Mouse (Mus musculus): ENCODE data around the gene Hipk2. TPM values are rescaled to one million over a fixed set of nuclear protein-coding genes. Genes with fewer than 3 reads are reported as not detected.

The Hipk2 gene
- polyA plus RNA-seq, 1 experiment from 2014 or later, result 12.7 TPM

DNA sequence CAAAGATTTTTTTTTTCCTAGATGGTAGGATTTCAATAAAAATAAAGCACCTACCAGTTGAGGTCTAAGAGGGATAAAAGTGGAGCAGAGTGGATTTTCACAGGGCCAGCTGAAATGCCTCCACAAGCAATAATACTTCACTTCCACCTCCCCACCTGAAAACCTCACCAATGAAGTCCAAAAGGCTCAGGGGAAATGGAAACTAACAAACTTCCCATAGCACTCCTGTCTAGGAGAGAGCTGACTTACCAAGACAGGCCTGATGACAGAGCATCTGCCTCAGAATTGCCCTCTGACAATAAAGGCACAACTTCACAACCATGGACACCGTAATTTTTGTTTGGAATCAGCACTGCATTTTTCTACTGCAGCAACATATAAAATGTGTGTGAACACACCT is 16.1 kb downstream of the Hipk2 start:
- Histone ChIP-seq H3K4me1 (ENCODE audit: control insufficient read depth, insufficient read depth, low read length) (no peaks in the 10 kb centered on the region), H3K4me2 (ENCODE audit: low read depth, low read length) (no peak overlapping the region), H3K27ac (replicated peaks; ENCODE audit: low read depth, low read length) (no peak overlapping the region), H3K27me3 (ENCODE audit: control insufficient read depth, insufficient read depth, low read length) (no peaks in the 10 kb centered on the region), H3K9ac (replicated peaks; ENCODE audit: low read length) (no peak overlapping the region), H3K9me3 (replicated peaks; ENCODE audit: control insufficient read depth, low read length) (no peaks in the 10 kb centered on the region), H3K36me3 (replicated peaks; ENCODE audit: control insufficient read depth, insufficient read depth, low read depth, low read length) (no peaks in the 10 kb centered on the region), H3K4me3 (ENCODE audit: low read depth, low read length) (no peak overlapping the region)
- ATAC-seq (replicated peaks; ENCODE audit: insufficient number of reproducible peaks, low FRiP score, low TSS enrichment, low read depth), result no peak
- WGBS, result 91% methylated on average over 1 of the region's 1 CpGs
- DNase-seq (ENCODE audit: low spot score), result no peak

DNA sequence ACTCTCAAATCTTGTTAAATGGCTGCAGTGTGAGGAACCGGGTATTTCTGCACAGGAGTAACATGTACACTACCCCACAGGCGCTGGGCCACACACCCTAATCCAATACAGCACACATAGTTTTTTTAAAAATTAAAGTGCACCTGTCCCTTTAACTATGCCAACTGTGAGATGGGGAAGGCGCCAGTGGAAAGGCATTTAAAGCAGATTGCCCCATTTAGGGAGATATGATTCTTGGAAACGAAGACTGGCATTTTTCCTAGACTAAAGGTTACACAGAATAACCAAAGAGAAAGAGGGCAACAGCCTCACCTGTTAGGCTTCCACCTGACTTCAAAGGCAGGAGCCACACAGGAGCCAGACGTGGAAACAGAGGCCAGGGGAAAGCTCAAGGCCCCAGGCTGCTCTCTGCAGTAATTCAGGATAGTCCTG is 22.4 kb downstream of the Hipk2 start:
- Histone ChIP-seq H3K27ac (replicated peaks; ENCODE audit: low read depth, low read length) (no peak overlapping the region), H3K4me3 (ENCODE audit: low read depth, low read length) (no peak overlapping the region), H3K9me3 (replicated peaks; ENCODE audit: control insufficient read depth, low read length) (no peaks in the 10 kb centered on the region), H3K9ac (replicated peaks; ENCODE audit: low read length) (no peak overlapping the region), H3K36me3 (replicated peaks; ENCODE audit: control insufficient read depth, insufficient read depth, low read depth, low read length) (no peaks in the 10 kb centered on the region), H3K4me1 (ENCODE audit: control insufficient read depth, insufficient read depth, low read length) (no peaks in the 10 kb centered on the region; the same call in 1 of the 2 replicates), H3K27me3 (ENCODE audit: control insufficient read depth, insufficient read depth, low read length) (no peaks in the 10 kb centered on the region), H3K4me2 (ENCODE audit: low read depth, low read length) (no peak overlapping the region)
- DNase-seq (ENCODE audit: low spot score) (no peak), ATAC-seq (replicated peaks; ENCODE audit: insufficient number of reproducible peaks, low FRiP score, low TSS enrichment, low read depth) (no peak)
- 72% methylated on average over 5 of the region's 5 CpGs for WGBS

DNA sequence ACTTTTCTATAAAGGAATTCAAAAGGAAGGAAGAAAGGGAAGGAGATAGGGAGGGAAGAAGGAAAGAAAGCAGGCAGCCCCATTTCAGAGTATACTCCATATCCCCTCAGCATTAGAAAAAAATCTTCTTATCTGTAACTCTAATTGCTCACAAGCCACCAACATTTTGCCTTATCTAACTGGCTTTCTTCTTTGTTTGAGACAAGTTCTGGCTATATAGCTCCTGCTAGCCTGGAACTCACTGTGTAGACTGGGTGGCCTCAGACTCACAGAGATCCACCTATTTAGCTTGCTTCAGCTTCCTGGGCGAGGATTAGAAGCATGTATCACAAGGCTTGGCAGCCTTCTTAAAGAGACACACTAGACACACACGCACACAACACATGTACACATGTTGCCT is 24.2 kb downstream of the Hipk2 start:
- ATAC-seq (replicated peaks; ENCODE audit: insufficient number of reproducible peaks, low FRiP score, low TSS enrichment, low read depth), result no peak
- peaks cover 5% of the 10 kb centered on the region for H3K4me1 ChIP-seq (ENCODE audit: control insufficient read depth, insufficient read depth, low read length)
- no peak overlapping the region for H3K4me3 ChIP-seq (ENCODE audit: low read depth, low read length)
- WGBS, result 85% methylated on average over 2 of the region's 2 CpGs
- H3K27ac ChIP-seq (replicated peaks; ENCODE audit: low read depth, low read length), result no peak overlapping the region
- H3K36me3 ChIP-seq (replicated peaks; ENCODE audit: control insufficient read depth, insufficient read depth, low read depth, low read length), result no peaks in the 10 kb centered on the region
- H3K27me3 ChIP-seq (ENCODE audit: control insufficient read depth, insufficient read depth, low read length), result no peaks in the 10 kb centered on the region
- H3K9me3 ChIP-seq (replicated peaks; ENCODE audit: control insufficient read depth, low read length), result no peaks in the 10 kb centered on the region
- no peak overlapping the region for H3K4me2 ChIP-seq (ENCODE audit: low read depth, low read length)
- no peak overlapping the region for H3K9ac ChIP-seq (replicated peaks; ENCODE audit: low read length)
- DNase-seq (ENCODE audit: low spot score), result no peak

DNA sequence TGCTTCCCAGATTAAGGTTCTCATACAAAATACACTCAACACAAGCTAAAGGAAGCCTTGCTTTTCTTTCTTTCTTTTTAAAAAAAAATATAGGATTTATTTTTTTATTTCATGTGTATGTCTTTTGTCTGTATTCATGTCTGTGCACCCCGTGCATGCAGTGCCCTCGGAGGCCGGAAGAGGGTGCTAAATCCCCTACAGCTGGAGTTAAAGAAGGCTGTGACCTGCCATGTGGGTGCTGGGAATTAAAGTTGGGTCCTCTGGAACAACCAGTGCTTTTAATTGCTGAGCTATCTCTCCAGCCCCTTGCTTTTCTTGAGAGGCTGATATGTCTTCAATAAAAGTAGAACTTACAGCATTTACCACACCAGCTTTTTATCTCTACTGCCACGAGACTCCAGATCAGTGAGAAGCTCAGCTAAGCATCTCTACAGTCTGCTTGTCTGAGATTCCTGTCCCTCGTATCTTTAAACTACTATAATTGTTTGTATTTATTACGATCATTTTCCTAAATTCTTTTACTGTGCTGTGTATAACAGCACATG is 25.2 kb downstream of the Hipk2 start:
- peaks cover 5% of the 10 kb centered on the region for H3K4me1 ChIP-seq (ENCODE audit: control insufficient read depth, insufficient read depth, low read length)
- DNase-seq (ENCODE audit: low spot score), result no peak
- 93% methylated on average over 6 of the region's 6 CpGs for WGBS

DNA sequence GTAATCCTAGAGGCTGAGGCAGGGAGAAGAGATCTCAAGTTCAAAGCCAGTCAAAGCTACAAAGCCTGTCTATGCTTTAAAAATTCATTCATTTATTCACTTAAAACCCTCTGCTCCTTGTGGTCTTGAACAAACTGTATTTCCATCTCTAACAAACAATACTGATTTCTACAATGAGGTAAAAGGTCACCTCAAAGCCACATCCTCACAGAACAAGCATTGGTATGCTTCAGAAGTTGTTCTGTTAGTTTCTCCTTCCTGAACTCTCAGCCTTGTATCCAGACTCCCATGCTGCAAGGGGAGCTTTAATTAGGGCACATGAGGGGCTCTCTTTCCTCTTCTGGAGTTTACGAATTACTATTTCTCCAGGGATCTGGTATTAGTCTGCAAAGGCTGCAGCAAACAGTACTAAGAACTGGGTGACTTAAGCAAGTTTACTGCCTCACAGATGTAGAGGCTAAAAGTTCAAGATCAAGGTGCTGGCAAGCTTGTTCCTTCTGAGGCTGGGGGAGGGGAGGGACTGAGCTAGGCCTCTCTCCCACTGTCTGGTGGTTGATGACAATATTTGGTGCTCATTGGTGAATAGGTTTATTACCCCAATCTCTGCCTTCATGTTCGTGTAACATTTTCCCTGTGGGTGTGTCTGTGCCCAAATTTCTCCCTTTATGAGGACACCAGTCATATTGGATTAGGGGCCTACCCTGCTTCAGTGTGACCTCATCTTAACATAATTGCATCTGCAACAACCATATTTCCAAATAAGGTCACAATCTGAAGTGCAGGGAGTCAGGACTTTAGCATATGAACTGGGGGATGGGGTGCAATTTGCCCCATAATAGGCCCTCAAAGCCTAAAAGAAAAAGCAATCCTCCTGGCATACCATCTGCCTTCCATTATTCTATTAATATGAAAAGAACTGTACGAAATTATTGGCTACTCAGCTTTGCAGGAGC is 27.7 kb downstream of the Hipk2 start:
- Histone ChIP-seq H3K9me3 (replicated peaks; ENCODE audit: control insufficient read depth, low read length) (no peaks in the 10 kb centered on the region), H3K9ac (replicated peaks; ENCODE audit: low read length) (no peak overlapping the region), H3K27ac (replicated peaks; ENCODE audit: low read depth, low read length) (no peak overlapping the region), H3K27me3 (ENCODE audit: control insufficient read depth, insufficient read depth, low read length) (no peaks in the 10 kb centered on the region), H3K4me3 (ENCODE audit: low read depth, low read length) (no peak overlapping the region), H3K4me1 (ENCODE audit: control insufficient read depth, insufficient read depth, low read length) (peaks cover 5% of the 10 kb centered on the region), H3K4me2 (ENCODE audit: low read depth, low read length) (no peak overlapping the region), H3K36me3 (replicated peaks; ENCODE audit: control insufficient read depth, insufficient read depth, low read depth, low read length) (no peaks in the 10 kb centered on the region)
- DNase-seq (ENCODE audit: low spot score) (peak; percentile 45), ATAC-seq (replicated peaks; ENCODE audit: insufficient number of reproducible peaks, low FRiP score, low TSS enrichment, low read depth) (peak; percentile 67; the same call in 1 of the 2 replicates)
- 46% methylated on average over 3 of the region's 3 CpGs for WGBS

More for the DNA sequence above, 25.2 kb downstream of the Hipk2 start:
- Histone ChIP-seq H3K4me3 (ENCODE audit: low read depth, low read length) (no peak overlapping the region), H3K27me3 (ENCODE audit: control insufficient read depth, insufficient read depth, low read length) (no peaks in the 10 kb centered on the region), H3K4me2 (ENCODE audit: low read depth, low read length) (no peak overlapping the region), H3K36me3 (replicated peaks; ENCODE audit: control insufficient read depth, insufficient read depth, low read depth, low read length) (no peaks in the 10 kb centered on the region), H3K9me3 (replicated peaks; ENCODE audit: control insufficient read depth, low read length) (no peaks in the 10 kb centered on the region), H3K9ac (replicated peaks; ENCODE audit: low read length) (no peak overlapping the region), H3K27ac (replicated peaks; ENCODE audit: low read depth, low read length) (no peak overlapping the region)
- ATAC-seq (replicated peaks; ENCODE audit: insufficient number of reproducible peaks, low FRiP score, low TSS enrichment, low read depth), result no peak

DNA sequence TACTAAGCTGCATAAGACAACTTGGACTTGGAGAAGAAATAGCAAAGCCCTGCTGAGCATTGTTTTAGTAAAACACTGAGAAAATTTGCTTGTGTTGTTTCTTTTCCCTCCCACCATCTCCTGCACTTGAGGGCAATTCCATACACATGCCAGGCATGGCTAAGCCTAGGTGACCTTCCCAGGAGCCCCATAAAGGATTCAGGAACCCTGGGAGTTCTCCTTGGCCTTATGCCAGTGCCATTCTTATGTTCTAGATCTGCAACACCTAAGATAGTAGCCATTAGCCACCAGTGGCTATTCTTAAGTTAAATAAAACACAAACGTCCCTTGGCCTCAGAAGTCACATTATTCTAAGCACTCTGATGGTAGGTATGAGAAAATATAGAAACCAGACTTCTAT is 28.5 kb downstream of the Hipk2 start:
- Histone ChIP-seq H3K4me1 (ENCODE audit: control insufficient read depth, insufficient read depth, low read length) (peaks cover 5% of the 10 kb centered on the region), H3K4me2 (ENCODE audit: low read depth, low read length) (no peak overlapping the region), H3K36me3 (replicated peaks; ENCODE audit: control insufficient read depth, insufficient read depth, low read depth, low read length) (no peaks in the 10 kb centered on the region), H3K27me3 (ENCODE audit: control insufficient read depth, insufficient read depth, low read length) (no peaks in the 10 kb centered on the region), H3K4me3 (ENCODE audit: low read depth, low read length) (no peak overlapping the region), H3K9me3 (replicated peaks; ENCODE audit: control insufficient read depth, low read length) (no peaks in the 10 kb centered on the region), H3K9ac (replicated peaks; ENCODE audit: low read length) (no peak overlapping the region), H3K27ac (replicated peaks; ENCODE audit: low read depth, low read length) (no peak overlapping the region)
- DNase-seq (ENCODE audit: low spot score) (no peak), ATAC-seq (replicated peaks; ENCODE audit: insufficient number of reproducible peaks, low FRiP score, low TSS enrichment, low read depth) (no peak)
- 48% methylated on average over 1 of the region's 1 CpGs for WGBS

DNA sequence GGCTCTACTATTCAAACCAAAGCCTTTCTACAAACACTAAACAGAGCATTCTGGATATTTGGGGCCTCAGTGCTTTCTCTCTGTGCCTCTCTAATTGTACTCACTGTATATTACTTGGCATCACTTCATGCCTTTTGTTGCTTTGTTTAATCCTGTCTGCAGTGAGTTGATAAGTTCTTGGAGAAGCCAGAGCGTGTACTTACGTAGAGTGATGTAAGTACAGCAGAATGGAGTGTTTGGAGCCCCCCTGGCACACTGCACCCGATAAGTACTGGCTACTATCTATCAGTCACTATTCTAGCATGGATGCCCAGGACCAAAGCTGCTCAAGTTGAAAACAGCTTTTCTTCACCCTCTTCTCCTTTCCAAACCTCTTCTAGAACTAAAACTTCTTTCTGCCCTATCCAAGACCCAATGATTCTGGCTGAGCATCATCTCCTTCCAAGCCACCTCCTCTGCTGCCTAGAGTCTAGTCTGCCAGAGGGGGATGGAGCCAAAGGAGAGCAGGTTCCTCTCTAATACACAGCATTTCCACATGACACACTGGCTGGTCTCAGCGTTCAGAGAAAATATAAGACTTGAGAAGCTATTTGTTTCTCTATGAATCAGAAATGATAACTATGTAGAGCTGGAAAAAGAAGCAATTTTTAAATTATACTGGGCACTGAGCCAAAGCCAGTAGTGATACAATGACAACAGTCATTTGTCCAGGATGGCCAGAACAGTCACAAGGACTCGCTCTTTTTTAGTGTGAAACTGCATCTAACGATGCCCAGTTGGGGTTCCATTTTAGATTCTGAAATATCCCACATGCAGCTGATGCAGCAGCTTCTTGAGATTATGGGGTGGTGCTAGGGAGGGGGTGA is 29.4 kb downstream of the Hipk2 start:
- no peak for DNase-seq (ENCODE audit: low spot score)
- Histone ChIP-seq H3K4me3 (ENCODE audit: low read depth, low read length) (no peak overlapping the region), H3K36me3 (replicated peaks; ENCODE audit: control insufficient read depth, insufficient read depth, low read depth, low read length) (no peaks in the 10 kb centered on the region), H3K27ac (replicated peaks; ENCODE audit: low read depth, low read length) (no peak overlapping the region), H3K27me3 (ENCODE audit: control insufficient read depth, insufficient read depth, low read length) (no peaks in the 10 kb centered on the region), H3K4me2 (ENCODE audit: low read depth, low read length) (no peak overlapping the region), H3K4me1 (ENCODE audit: control insufficient read depth, insufficient read depth, low read length) (peaks cover 5% of the 10 kb centered on the region), H3K9me3 (replicated peaks; ENCODE audit: control insufficient read depth, low read length) (no peaks in the 10 kb centered on the region), H3K9ac (replicated peaks; ENCODE audit: low read length) (no peak overlapping the region)
- 85% methylated on average over 6 of the region's 6 CpGs for whole genome bisulfite sequencing
- no peak for ATAC-seq (replicated peaks; ENCODE audit: insufficient number of reproducible peaks, low FRiP score, low TSS enrichment, low read depth)

Data from embryonic facial prominence, embryonic 11.5 days (tissue).